Mouse (Mus musculus): ENCODE data around the gene Pde3b. TPM values are rescaled to one million over a fixed set of nuclear protein-coding genes. Genes with fewer than 3 reads are reported as not detected.
"Not testable (repeated sequence)": the region's sequence is repeated elsewhere in the genome, so short reads cannot be mapped to it uniquely, and the experiment has no call there.

Gene Pde3b
- total RNA-seq, 2 experiments from 2014 or later = 4.7 to 10.1 TPM

DNA sequence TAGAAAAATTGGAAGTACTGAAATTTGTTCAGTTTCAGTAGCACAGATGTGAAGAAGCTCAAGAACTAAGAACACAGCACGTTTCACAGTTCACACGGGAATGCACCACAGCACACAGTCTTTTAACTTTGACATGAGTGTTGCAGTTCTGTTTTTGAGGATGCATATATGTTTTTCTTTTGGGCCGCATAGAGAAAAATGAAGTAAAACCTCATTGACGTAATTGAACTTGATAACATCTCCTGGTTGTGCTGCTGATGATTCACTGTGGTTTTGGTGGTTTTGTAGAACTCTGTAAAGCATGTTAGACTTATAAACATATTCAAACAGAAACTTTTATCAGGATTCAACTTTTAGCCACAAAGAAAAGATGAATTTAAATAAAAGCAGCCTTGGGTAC is 64.7 kb downstream of the Pde3b start:
- DNase-seq = peak in 1 of 2 experiments; percentile 34

DNA sequence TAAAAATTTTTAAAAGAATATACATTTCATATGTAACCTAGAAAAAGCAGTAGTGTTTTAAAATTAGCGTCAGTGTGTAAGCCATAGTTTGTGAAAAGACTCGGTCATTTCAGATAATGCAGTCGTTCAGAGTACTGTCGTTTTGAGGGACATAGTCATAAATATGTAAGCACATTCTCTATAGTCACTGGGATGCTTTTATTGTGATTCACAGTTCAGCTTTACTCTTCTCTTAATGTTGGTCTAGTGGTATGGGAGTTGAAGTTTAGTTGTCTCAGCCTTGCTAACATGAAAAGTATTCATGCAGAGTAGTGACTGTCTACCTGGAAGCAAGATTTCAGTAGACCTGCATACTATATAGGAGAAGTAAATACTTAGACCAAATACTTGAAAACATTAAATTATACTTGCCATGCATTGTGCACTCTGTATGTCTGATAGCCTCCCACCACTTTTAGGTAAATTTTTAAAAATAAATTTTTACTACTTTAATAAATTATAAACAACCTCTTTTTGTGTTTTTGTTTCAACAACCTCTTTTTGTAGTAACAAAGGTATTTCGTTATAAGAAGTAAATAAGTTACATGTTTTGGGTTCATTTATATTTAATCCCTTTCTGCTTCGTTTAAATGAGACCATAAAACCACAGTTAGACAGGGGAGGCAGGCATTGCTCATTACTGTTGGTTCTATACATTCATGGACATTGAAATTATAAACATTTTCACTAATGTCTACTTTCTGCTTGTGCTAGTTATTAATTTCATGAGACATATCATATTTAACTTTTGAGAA is 65.3 kb downstream of the Pde3b start:
- DNase-seq = no peak

GRCm38 (mm10) chr7:114481008-114481407 is 65.9 kb downstream of the Pde3b start:
- no peak for DNase-seq

DNA sequence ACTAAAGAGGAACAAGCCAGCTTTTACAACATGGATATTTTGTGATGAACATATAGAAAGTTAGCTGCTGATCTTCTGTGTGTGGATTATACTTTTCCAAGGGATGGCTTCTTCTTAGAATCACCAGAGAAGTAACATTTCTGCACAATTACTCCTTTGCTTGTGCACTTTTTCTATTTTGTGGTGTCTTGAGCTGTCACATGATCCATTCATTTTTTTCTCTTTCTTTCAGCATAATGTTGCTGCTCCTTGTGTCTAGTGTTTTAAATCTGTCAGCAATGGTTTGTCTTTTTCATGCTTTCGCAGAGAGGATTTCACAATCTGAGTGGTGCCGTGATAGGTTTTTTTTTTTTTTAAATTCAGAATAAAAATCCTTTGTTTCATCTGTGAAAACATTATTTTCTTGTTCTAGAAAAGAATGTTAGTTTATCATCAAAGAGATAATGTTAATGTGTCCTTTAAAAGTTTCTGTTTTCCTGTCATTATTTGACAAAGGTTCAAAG is 66.4 kb downstream of the Pde3b start:
- DNase-seq = no peak

DNA sequence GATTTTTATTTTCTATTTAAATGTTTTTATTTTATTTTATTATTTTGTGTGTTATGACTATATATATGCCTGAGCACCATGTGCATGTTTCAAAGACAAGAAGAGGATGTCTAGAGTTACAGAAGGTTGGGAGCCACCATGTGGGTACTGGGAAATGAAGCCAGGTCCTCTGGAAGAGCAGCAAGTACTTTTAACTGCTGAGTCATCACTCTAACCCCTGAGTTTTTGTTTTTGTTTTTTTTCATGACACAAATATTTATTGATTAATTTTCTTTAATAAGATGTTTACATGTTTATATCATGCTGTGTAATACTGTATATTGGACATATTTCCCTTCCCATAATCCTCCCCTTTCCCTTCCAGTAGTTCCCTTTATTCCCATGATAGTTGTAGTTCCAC is 77.5 kb downstream of the Pde3b start:
- DNase-seq = no peak

GRCm38 (mm10) chr7:114494033-114494432 is 79.0 kb downstream of the Pde3b start:
- no peak for DNase-seq

GRCm38 (mm10) chr7:114499293-114499692 is 84.2 kb downstream of the Pde3b start:
- no peak for DNase-seq

GRCm38 (mm10) chr7:114508879-114509278 is 93.8 kb downstream of the Pde3b start:
- no peak for DNase-seq

- DNase-seq = no peak
Measured at GRCm38 (mm10) chr7:114520122-114520521, 105.0 kb downstream of the Pde3b start.

DNA sequence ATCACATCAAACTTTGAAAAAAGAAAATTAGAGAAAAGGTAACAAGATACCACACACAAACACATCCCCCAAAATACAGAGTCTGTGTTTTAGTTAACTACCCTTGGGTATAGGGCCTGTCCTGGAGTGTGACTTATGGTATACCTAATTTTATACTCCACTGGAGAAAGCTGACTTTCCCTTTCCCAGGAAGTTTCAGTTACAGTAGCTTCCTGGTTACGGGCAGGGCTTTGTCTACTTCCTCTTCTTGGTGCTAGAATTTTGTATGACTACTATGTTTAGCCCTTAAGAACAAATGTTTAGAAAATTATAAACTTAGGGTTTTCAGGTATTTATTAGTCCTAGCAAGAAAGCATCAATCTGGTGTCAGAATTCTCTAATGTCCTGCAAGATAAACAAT is 111.2 kb downstream of the Pde3b start:
- DNase-seq = peak in 1 of 2 experiments; percentile 24

DNA sequence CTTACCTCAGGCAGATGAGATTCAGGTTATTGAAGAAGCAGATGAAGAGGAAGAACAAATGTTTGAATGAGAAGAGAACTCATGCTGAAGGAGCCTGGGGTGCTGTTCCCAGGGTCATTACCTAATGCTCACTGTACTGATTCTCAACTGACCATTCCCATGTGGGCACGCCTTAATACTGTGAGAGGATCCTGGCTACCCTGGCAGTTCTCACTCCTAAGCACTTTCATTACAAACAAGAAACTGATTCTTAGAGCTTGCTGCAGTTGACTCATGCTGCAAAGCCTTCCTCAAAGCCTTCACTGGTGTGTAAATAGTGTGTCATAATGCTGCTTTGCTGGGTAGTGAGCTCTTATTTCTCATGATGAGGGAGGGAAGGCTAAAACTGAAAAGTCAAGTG is 121.1 kb downstream of the Pde3b start:
- DNase-seq = no peak

- DNase-seq = peak; percentile 94
Measured at GRCm38 (mm10) chr7:114562531-114563241, 147.6 kb downstream of the Pde3b start, which contains the start of gene Cyp2r1. Gene Cyp2r1 (minus strand): TSS chr7:114562972.

- DNase-seq = not testable (repeated sequence)
Measured at GRCm38 (mm10) chr7:114573866-114574265, 158.8 kb downstream of the Pde3b start.

- peak in 1 of 2 experiments; percentile 6 for DNase-seq
Measured at GRCm38 (mm10) chr7:114576931-114577330, 161.8 kb downstream of the Pde3b start.

GRCm38 (mm10) chr7:114577665-114578064 is 162.6 kb downstream of the Pde3b start:
- no peak for DNase-seq

GRCm38 (mm10) chr7:114580426-114580825 is 165.3 kb downstream of the Pde3b start:
- peak; percentile 41 to 78 for DNase-seq

DNA sequence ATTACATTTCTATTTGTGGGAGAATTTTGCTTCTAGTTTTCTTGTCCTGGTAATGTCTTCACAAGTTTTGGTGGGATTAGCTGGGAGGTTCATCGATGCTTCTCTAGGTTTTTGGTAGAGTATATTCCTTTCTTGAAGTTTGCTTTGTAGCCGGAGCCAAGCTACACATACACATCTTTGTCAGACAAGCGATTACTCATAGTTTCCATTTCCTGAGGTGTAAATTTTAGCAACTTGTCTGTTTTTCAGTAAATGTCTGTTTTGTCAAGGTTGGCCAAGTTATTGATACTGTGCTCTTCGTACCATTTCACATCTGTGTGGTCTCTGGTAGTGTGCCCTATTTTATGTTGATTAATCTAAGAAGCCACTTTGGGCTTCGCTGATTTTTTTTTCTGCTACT is 166.1 kb downstream of the Pde3b start:
- no peak for DNase-seq

GRCm38 (mm10) chr7:114582441-114582840 is 167.4 kb downstream of the Pde3b start:
- DNase-seq = no peak

Other genes with a start within 250 kb of the Pde3b start
- gene Copb1, start 160.6 kb upstream of the Pde3b start, total RNA-seq (2021) = 10 to 100 TPM; 42.4 to 44.1 TPM
- 100 to 1,000 TPM; 143 TPM for gene Psma1, start 139.2 kb upstream of the Pde3b start, total RNA-seq (2021)
- gene Cyp2r1, start 147.7 kb downstream of the Pde3b start, total RNA-seq (2021) = under 1 TPM; 0.85 to 0.89 TPM
- not detected for gene Calca, start 221.1 kb downstream of the Pde3b start, total RNA-seq (2021)